Mouse (Mus musculus) lung, postnatal 0 days (tissue): ENCODE results near the gene Npr3. TPM values are rescaled to one million over a fixed set of nuclear protein-coding genes. Genes with fewer than 3 reads are reported as not detected.

Source experiments
- ATAC-seq: fragments of 200-750 bp; cut with Nextera tagmentation; 2 replicates; pipeline ENCODE4 v1.8.0; 2017; ENCODE audit warnings: moderate library complexity
- DNase-seq: peaks from one replicate; pipeline ENCODE4 v3.0.0-alpha.2; 2016; ENCODE audit warnings: low spot score
- H3K27ac ChIP-seq: fragments of 300-500 bp; sonication (generic); 2 replicates; pipeline ENCODE4 v1.5.1; 2014; ENCODE audit warnings: antibody characterized with exemption, mild to moderate bottlenecking, low read length, mixed read lengths
- H3K27me3 ChIP-seq: fragments of 300-500 bp; sonication (generic); replicated peaks from 2 replicates; pipeline ENCODE4 v1.6.1; 2014; ENCODE audit warnings: low read length, mixed read lengths; ENCODE audit not compliant: insufficient read depth
- H3K36me3 ChIP-seq: fragments of 300-500 bp; sonication (generic); 2 replicates; pipeline ENCODE4 v1.6.1; 2014; ENCODE audit warnings: low read length, mixed read lengths; ENCODE audit not compliant: insufficient read depth
- H3K4me1 ChIP-seq: fragments of 300-500 bp; sonication (generic); 2 replicates; pipeline ENCODE4 v1.6.1; 2014; ENCODE audit warnings: antibody characterized with exemption, low read depth, low read length, mixed read lengths; ENCODE audit not compliant: insufficient read depth
- H3K4me2 ChIP-seq: fragments of 300-500 bp; sonication (generic); replicated peaks from 2 replicates; pipeline ENCODE4 v1.6.1; 2014; ENCODE audit warnings: low read depth, mild to moderate bottlenecking, low read length, moderate library complexity, mixed read lengths
- H3K4me3 ChIP-seq: fragments of 300-500 bp; sonication (generic); 2 replicates; pipeline ENCODE4 v1.5.1; 2014; ENCODE audit warnings: low read depth, low read length
- H3K9ac ChIP-seq: fragments of 300-500 bp; sonication (generic); replicated peaks from 2 replicates; pipeline ENCODE4 v1.6.1; 2014; ENCODE audit warnings: low read depth, mild to moderate bottlenecking
- H3K9me3 ChIP-seq: fragments of 300-500 bp; sonication (generic); 2 replicates; pipeline ENCODE4 v1.6.1; 2016; ENCODE audit warnings: low read length, mixed read lengths
- CTCF ChIP-seq: IDR thresholded peaks from 2 replicates; pipeline ENCODE4 v1.5.1; 2016; ENCODE audit warnings: antibody characterized with exemption, mild to moderate bottlenecking
- EP300 ChIP-seq: IDR thresholded peaks from 2 replicates; pipeline ENCODE4 v1.6.1; 2016; ENCODE audit warnings: antibody characterized with exemption, mild to moderate bottlenecking, control low read depth
- WGBS: fragments of 180-500 bp; shearing (Covaris S2); extraction: QIAGEN DNeasy Blood & Tissue Kit; methylation state at CpG from one replicate; pipeline ENCODE4 v1.1.7; 2014; 5-methylcytosine and 5-hydroxymethylcytosine counted together
- polyA plus RNA-seq: library from polyadenylated mRNA; unstranded; fragments of >200 nt; fragmentation: Nextera tagmentation; extraction: Ambion mirVana; gene quantifications from 2 replicates; pipeline ENCODE4 v1.2.1, GENCODE M21; 2015

The Npr3 gene
- polyA plus RNA-seq: 11.2 and 16.4 TPM in 2 replicates

- H3K9ac ChIP-seq: peak within 1 kb of the TSS; percentile 41
- WGBS: under 1% methylated on average over 42 of the region's 42 CpGs
- peaks cover 9% of the 10 kb centered on the region for H3K4me1 ChIP-seq
- H3K4me3 ChIP-seq: peak within 1 kb of the TSS; percentile 62
- no peaks in the 10 kb centered on the region for H3K9me3 ChIP-seq
- peak within 1 kb of the TSS; percentile 81 for H3K27ac ChIP-seq
- DNase-seq (peak; percentile 80), ATAC-seq (peak; percentile 34)
- TF ChIP-seq CTCF (peak; percentile 63), EP300 (0 out of 2 replicates have a peak, but pooled peaks have one; percentile 15)
- no peaks in the 10 kb centered on the region for H3K36me3 ChIP-seq
- peaks cover 3% of the 10 kb centered on the region; the same call in 1 of the 2 replicates for H3K27me3 ChIP-seq
- H3K4me2 ChIP-seq: peak within 1 kb of the TSS; percentile 86
These were observed at the start of gene Npr3 for GRCm38 (mm10) chr15:11906571-11907531. Gene Npr3 (minus strand): TSS chr15:11907287.

DNA sequence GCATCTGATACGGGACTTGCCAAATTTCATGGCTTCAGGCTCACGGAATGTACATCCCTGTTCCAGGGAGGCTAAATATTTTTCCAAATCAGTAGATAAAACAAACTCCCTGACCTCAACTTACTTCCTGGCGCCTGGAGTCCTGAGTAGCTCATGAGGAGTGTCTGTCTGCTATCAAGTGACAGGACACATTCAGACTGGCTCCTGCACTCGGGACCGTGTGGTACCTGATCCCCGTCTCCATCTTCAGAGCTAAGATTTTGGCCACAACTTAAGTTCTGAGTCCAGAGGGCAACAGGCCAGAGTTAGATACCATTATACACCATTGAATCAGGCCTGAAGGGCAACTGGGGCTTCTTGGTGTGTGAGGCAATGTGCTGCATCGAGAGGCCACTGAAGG, 49.0 kb upstream of the Npr3 start:
- ATAC-seq (no peak), DNase-seq (no peak)
- no peak overlapping the region for H3K27ac ChIP-seq
- H3K27me3 ChIP-seq: no peaks in the 10 kb centered on the region
- WGBS: 74% methylated on average over 7 of the region's 7 CpGs
- H3K4me1 ChIP-seq: no peaks in the 10 kb centered on the region
- H3K36me3 ChIP-seq: no peaks in the 10 kb centered on the region
- no peaks in the 10 kb centered on the region for H3K9me3 ChIP-seq
- H3K4me2 ChIP-seq: no peak overlapping the region
- TF ChIP-seq CTCF: no peak
- TF ChIP-seq EP300: no peak
- H3K9ac ChIP-seq: no peak overlapping the region
- H3K4me3 ChIP-seq: no peak overlapping the region

DNA sequence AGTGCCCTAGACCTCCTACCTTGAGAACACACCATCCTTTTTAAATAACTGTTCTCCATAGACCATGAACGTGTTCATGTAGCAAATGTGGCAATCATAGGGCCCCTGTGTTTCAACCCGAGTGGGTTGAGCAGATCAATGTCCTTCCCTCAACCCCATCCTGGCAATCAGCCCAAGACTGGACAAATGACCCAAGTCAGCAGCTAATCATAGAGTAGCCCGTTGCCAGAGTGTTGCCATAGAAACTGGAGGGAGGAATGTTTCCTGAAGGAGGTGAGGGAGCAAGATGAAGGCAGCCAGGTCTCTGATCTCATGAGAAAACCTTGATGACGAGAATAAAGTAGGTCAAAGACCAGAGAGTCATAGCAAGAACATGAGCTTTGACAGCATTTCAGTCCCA, 47.1 kb upstream of the Npr3 start:
- H3K4me1 ChIP-seq: no peaks in the 10 kb centered on the region
- 40% methylated on average over 4 of the region's 4 CpGs for whole genome bisulfite sequencing
- no peak for ATAC-seq
- no peaks in the 10 kb centered on the region for H3K27me3 ChIP-seq
- no peak overlapping the region for H3K4me2 ChIP-seq
- H3K36me3 ChIP-seq: no peaks in the 10 kb centered on the region
- H3K9ac ChIP-seq: no peak overlapping the region
- DNase-seq: no peak
- no peak for TF ChIP-seq CTCF
- TF ChIP-seq EP300: no peak
- H3K27ac ChIP-seq: no peak overlapping the region
- no peak overlapping the region for H3K4me3 ChIP-seq
- no peaks in the 10 kb centered on the region for H3K9me3 ChIP-seq

DNA sequence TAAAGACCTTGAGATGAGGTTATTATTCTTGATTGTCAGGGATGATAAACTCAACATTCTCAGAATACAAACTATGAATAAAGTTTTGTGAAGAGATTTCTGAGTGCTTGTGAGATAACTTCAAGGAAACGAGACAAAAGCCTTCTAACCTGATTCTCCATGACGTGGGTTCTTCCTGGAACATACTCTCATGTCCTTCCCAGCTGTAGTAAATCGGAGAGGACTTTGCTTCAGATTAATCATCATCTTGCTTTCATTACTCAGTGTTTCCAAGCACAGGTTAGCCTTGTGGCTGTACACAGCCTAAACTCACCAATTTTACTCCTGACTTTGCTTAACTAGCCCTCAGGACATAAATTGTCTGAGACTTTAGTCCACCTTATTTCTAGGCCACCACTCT, 45.1 kb upstream of the Npr3 start:
- WGBS: 76% methylated on average over 3 of the region's 3 CpGs
- H3K9ac ChIP-seq: no peak overlapping the region

GRCm38 (mm10) chr15:11951181-11951580, 44.1 kb upstream of the Npr3 start:
- no peaks in the 10 kb centered on the region for H3K36me3 ChIP-seq
- no peak overlapping the region for H3K4me2 ChIP-seq
- no peaks in the 10 kb centered on the region for H3K9me3 ChIP-seq
- H3K4me3 ChIP-seq: no peak overlapping the region
- DNase-seq (no peak), ATAC-seq (no peak)
- no peaks in the 10 kb centered on the region for H3K4me1 ChIP-seq
- no peak overlapping the region for H3K27ac ChIP-seq
- TF ChIP-seq EP300: no peak
- TF ChIP-seq CTCF: no peak
- no peaks in the 10 kb centered on the region for H3K27me3 ChIP-seq
- 94% methylated on average over 7 of the region's 7 CpGs for WGBS
- no peak overlapping the region for H3K9ac ChIP-seq

More for the DNA sequence above, 45.1 kb upstream of the Npr3 start:
- H3K27ac ChIP-seq: no peak overlapping the region
- no peak overlapping the region for H3K4me3 ChIP-seq
- H3K36me3 ChIP-seq: no peaks in the 10 kb centered on the region
- ATAC-seq (no peak), DNase-seq (no peak)
- no peak overlapping the region for H3K4me2 ChIP-seq
- no peaks in the 10 kb centered on the region for H3K27me3 ChIP-seq
- no peaks in the 10 kb centered on the region for H3K4me1 ChIP-seq
- no peak for TF ChIP-seq EP300
- TF ChIP-seq CTCF: no peak
- no peaks in the 10 kb centered on the region for H3K9me3 ChIP-seq

- Histone ChIP-seq H3K4me2 (no peak overlapping the region), H3K27ac (no peak overlapping the region), H3K36me3 (no peaks in the 10 kb centered on the region), H3K9ac (no peak overlapping the region), H3K4me3 (no peak overlapping the region), H3K9me3 (no peaks in the 10 kb centered on the region), H3K27me3 (no peaks in the 10 kb centered on the region), H3K4me1 (no peaks in the 10 kb centered on the region)
- ATAC-seq (no peak), DNase-seq (no peak)
- no peak for TF ChIP-seq CTCF
- TF ChIP-seq EP300: no peak
- 90% methylated on average over 10 of the region's 10 CpGs for WGBS
These were observed 43.1 kb upstream of the Npr3 start for GRCm38 (mm10) chr15:11950144-11950543.
